Mouse (Mus musculus) macrophage (primary cell): ENCODE measurements around the gene Ctns. TPM values are rescaled to one million over a fixed set of nuclear protein-coding genes. Genes with fewer than 3 reads are reported as not detected.

Source experiments
- H3K27ac ChIP-seq: fragments of 350-480 bp; formaldehyde crosslinking; 2 replicates; pipeline ENCODE4 v1.9.0; 2021
- H3K36me3 ChIP-seq: fragments of 350-480 bp; formaldehyde crosslinking; 2 replicates; pipeline ENCODE4 v1.9.0; 2021; ENCODE audit errors: inconsistent target
- H3K4me3 ChIP-seq: fragments of 350-480 bp; formaldehyde crosslinking; 2 replicates; pipeline ENCODE4 v1.9.0; 2021; ENCODE audit errors: inconsistent target
- H3K79me2 ChIP-seq: fragments of 350-480 bp; formaldehyde crosslinking; 2 replicates; pipeline ENCODE4 v1.9.0; 2021; ENCODE audit errors: inconsistent target
- WGBS: methylation state at CpG from one replicate; pipeline ENCODE4 v1.1.7; 2026; ENCODE audit warnings: inconsistent platforms; ENCODE audit not compliant: missing documents; 5-methylcytosine and 5-hydroxymethylcytosine counted together
- polyA plus RNA-seq: library from polyadenylated mRNA; stranded (reverse); fragments of 250-400 nt; gene quantifications from 3 replicates; pipeline ENCODE4 v1.2.4, GENCODE M21; 2018; ENCODE audit warnings: inconsistent platforms

Ctns gene
- polyA plus RNA-seq, 1 experiment from 2014 or later, result 44.3 TPM

GRCm38 (mm10) chr11:73207621-73208020 is 8.8 kb upstream of the Ctns start:
- no peaks in the 10 kb centered on the region for H3K79me2 ChIP-seq
- H3K27ac ChIP-seq, result no peak overlapping the region
- no peak overlapping the region for H3K4me3 ChIP-seq
- no CpG with 5 or more reads among the region's 2 CpGs for WGBS
- no peaks in the 10 kb centered on the region for H3K36me3 ChIP-seq

- H3K27ac ChIP-seq, result no peak overlapping the region
- H3K36me3 ChIP-seq, result no peaks in the 10 kb centered on the region
- no peak overlapping the region for H3K4me3 ChIP-seq
- WGBS, result 87% methylated on average over 7 of the region's 7 CpGs
- H3K79me2 ChIP-seq, result no peaks in the 10 kb centered on the region
Measured at GRCm38 (mm10) chr11:73205194-73205593, 6.4 kb upstream of the Ctns start.

- no peaks in the 10 kb centered on the region for H3K79me2 ChIP-seq
- H3K36me3 ChIP-seq, result no peaks in the 10 kb centered on the region
- H3K27ac ChIP-seq, result no peak overlapping the region
- 93% methylated on average over 8 of the region's 8 CpGs for WGBS
- no peak overlapping the region for H3K4me3 ChIP-seq
Measured at GRCm38 (mm10) chr11:73203895-73204294, 5.1 kb upstream of the Ctns start.

- Histone ChIP-seq H3K36me3 (no peaks in the 10 kb centered on the region), H3K27ac (no peak overlapping the region), H3K79me2 (peaks cover 22% of the 10 kb centered on the region), H3K4me3 (no peak overlapping the region)
- WGBS, result 62% methylated on average over 4 of the region's 4 CpGs
Measured at GRCm38 (mm10) chr11:73201597-73201996, 2.8 kb upstream of the Ctns start.

DNA sequence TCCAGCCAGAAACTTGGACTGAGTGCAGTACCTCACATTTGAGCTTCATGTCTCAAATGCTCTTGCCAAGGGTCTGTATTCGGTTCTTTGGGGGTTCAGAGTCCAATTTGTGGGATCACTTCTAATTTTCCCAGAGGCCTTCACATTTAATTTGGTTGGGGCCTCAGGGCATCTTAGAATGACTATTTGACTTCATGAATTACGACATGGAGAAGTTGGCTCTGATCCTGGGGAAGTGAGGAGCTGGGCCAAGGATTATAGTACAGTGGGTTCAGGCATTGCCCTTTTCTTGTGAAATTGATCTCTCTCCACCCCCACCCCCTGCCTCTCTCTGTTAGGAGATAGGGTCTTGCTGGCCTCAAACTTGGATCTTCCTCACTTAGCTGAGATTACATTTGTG is 2.2 kb upstream of the Ctns start:
- Histone ChIP-seq H3K4me3 (no peak overlapping the region), H3K36me3 (no peaks in the 10 kb centered on the region; the same call in 1 of the 2 replicates), H3K79me2 (peaks cover 26% of the 10 kb centered on the region), H3K27ac (no peak overlapping the region)
- 82% methylated on average over 2 of the region's 2 CpGs for WGBS

- no peaks in the 10 kb centered on the region; the same call in 1 of the 2 replicates for H3K36me3 ChIP-seq
- peaks cover 36% of the 10 kb centered on the region for H3K79me2 ChIP-seq
- 4% methylated on average over 12 of the region's 12 CpGs for WGBS
- H3K4me3 ChIP-seq, result peak overlapping the region; percentile 94
- no peak overlapping the region for H3K27ac ChIP-seq
Measured at GRCm38 (mm10) chr11:73199879-73200278, 1.0 kb upstream of the Ctns start.

GRCm38 (mm10) chr11:73199230-73199712 is 429 bp upstream of the Ctns start, which contains the start of gene Shpk:
Shpk (plus strand) TSS chr11:73199460.
- H3K36me3 ChIP-seq, result no peaks in the 10 kb centered on the region; the same call in 1 of the 2 replicates
- H3K4me3 ChIP-seq, result peak within 1 kb of the TSS; percentile 94
- peak within 1 kb of the TSS; percentile 81 for H3K27ac ChIP-seq
- peaks cover 36% of the 10 kb centered on the region for H3K79me2 ChIP-seq
- under 1% methylated on average over 29 of the region's 32 CpGs for WGBS

GRCm38 (mm10) chr11:73198190-73198589 is 652 bp downstream of the Ctns start:
- peak overlapping the region; percentile 94 for H3K4me3 ChIP-seq

GRCm38 (mm10) chr11:73194444-73194843 is 4.4 kb downstream of the Ctns start:
- 82% methylated on average over 2 of the region's 2 CpGs for WGBS
- Histone ChIP-seq H3K36me3 (peaks cover 31% of the 10 kb centered on the region), H3K79me2 (peaks cover 36% of the 10 kb centered on the region), H3K4me3 (no peak overlapping the region), H3K27ac (no peak overlapping the region)

More at GRCm38 (mm10) chr11:73198190-73198589, 652 bp downstream of the Ctns start:
- Histone ChIP-seq H3K79me2 (peaks cover 36% of the 10 kb centered on the region), H3K27ac (peak overlapping the region; percentile 81), H3K36me3 (no peaks in the 10 kb centered on the region; the same call in 1 of the 2 replicates)
- WGBS, result 22% methylated on average over 1 of the region's 1 CpGs

DNA sequence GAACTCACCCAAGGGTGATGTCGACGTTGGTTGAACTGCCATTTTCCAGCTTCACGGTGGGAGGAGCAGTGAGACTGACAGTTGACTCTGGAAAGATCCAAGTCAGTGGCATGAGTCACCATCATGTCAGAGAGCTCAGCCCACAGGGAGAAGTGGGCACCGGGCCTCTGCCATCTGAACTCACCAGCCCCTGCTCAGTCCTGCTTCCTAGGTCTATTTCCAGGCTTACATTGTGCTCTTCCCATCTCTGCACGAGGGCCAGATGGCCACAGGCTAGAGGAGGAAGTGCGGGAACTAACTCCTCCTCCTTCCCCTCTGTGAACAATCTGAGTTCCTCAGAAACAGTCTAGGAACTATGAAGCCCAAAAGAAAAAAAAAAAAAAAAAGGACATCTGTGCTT is 5.8 kb downstream of the Ctns start:
- 23% methylated on average over 6 of the region's 6 CpGs for WGBS
- no peak overlapping the region for H3K4me3 ChIP-seq
- H3K27ac ChIP-seq, result peak overlapping the region; percentile 42
- peaks cover 45% of the 10 kb centered on the region for H3K36me3 ChIP-seq
- peaks cover 28% of the 10 kb centered on the region for H3K79me2 ChIP-seq

DNA sequence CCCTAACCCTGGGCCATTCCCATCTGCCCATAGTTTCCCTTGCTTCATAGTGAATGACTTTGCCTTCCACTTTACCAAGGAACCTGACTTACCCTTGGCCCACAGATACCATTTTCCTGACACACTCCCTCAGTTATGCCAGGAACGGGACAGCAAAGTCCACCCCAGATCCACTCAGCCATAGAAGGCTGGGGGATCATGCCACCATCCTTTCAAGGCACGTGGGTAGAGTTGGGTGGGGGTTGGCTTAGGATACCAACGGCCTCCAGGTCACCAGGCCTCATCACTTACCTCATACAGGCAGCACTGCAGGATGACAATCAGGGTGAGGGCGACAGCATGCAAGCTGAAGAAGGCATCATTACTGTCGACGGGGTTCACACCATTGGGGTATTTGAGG is 11.6 kb downstream of the Ctns start:
- no peak overlapping the region for H3K27ac ChIP-seq
- H3K36me3 ChIP-seq, result peaks cover 79% of the 10 kb centered on the region
- no peaks in the 10 kb centered on the region for H3K79me2 ChIP-seq
- WGBS, result 97% methylated on average over 6 of the region's 6 CpGs
- H3K4me3 ChIP-seq, result no peak overlapping the region

DNA sequence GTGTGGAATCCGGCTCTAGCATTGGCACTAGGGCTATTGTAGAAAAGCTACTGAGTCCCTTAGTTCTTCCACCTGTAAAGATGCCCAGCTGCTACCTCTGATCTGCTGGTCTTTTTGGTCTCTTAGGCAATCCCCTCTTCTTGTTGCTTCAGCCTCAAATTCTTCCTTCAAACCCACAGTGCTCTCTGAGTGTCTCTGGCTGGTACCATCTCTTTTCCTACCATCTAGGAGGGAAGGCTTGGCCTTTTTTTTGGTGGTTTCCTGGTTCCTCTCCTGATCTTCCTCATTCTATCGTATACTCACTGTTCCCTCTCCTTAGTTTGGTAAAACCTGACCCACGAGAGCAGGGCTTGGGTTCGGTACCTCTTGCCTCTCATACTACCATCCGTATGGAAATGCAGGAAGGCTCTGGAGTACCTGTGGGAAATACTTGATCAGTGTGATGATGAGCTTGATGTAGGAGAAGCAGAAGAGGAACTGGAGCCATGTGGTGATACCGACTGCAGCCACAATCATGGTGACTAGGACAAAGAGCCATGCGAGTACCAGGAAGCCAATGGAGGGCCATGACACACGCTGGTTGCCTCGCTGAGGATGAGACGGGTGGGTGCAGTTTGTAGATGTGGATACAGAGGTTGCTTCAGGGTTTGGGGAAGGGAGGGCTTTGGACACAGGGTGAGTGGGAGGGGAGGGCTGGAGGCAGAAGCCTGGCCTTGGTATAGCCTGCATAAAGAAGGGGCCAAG is 12.8 kb downstream of the Ctns start:
- Histone ChIP-seq H3K27ac (peak overlapping the region; percentile 10; the same call in 1 of the 2 replicates), H3K79me2 (no peaks in the 10 kb centered on the region), H3K36me3 (peaks cover 68% of the 10 kb centered on the region), H3K4me3 (no peak overlapping the region)
- WGBS, result 60% methylated on average over 10 of the region's 10 CpGs

- H3K36me3 ChIP-seq, result peaks cover 4% of the 10 kb centered on the region; the same call in 1 of the 2 replicates
- whole genome bisulfite sequencing, result 32% methylated on average over 2 of the region's 2 CpGs
- peak overlapping the region; percentile 93 for H3K4me3 ChIP-seq
- H3K27ac ChIP-seq, result no peak overlapping the region
- H3K79me2 ChIP-seq, result peaks cover 64% of the 10 kb centered on the region
Measured at GRCm38 (mm10) chr11:73177895-73178294, 20.9 kb downstream of the Ctns start.

DNA sequence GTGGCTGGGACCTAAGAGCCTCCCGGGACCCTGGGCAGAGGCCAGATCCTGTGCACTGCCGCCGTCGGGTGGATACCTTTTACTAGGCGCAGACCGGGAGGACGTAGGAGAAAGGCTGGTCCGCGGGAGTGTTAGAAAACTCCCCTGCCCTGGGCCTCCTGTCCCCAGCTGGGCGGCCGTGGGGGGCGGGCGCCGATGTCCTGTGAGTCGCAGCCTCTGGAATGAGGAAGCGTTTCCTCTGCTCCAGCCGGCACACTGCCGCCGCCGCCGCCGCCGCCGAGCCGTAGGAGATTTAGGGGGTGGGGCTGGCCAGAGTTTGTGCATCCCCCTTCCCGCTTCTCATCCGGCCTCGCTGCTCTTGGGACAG is 21.4 kb downstream of the Ctns start:
- peaks cover 68% of the 10 kb centered on the region for H3K79me2 ChIP-seq
- H3K27ac ChIP-seq, result peak overlapping the region; percentile 81
- WGBS, result 1% methylated on average over 28 of the region's 28 CpGs

More for the DNA sequence above, 21.4 kb downstream of the Ctns start:
- Histone ChIP-seq H3K4me3 (peak overlapping the region; percentile 93), H3K36me3 (peaks cover 4% of the 10 kb centered on the region; the same call in 1 of the 2 replicates)
